Mouse (Mus musculus) leukemia stem cell, adult 10-12 weeks (primary cell): Measurements from ENCODE around the gene Ccdc185. TPM values are rescaled to one million over a fixed set of nuclear protein-coding genes. Genes with fewer than 3 reads are reported as not detected.

Source experiments
- polyA plus RNA-seq: library from polyadenylated mRNA; stranded (reverse); fragments of >175 nt; gene quantifications from 2 replicates; pipeline ENCODE4 v1.2.3, GENCODE M21; 2012; ENCODE audit warnings: low replicate concordance

Ccdc185 gene
- not detected in 2 replicates for polyA plus RNA-seq

GRCm38 (mm10) chr1:182749080-182749479 lies at the start of gene Ccdc185:
TSS of gene Ccdc185 (minus strand) at chr1:182749180.

GRCm38 (mm10) chr1:182763716-182764461 lies 14.9 kb upstream of the Ccdc185 start, which contains the start of gene Susd4:
TSS of gene Susd4 (plus strand) at chr1:182763860.

Other genes with a start within 250 kb of the Ccdc185 start
- 3.2 and 4.7 TPM in 2 replicates for gene Capn2, start 231.6 kb downstream of the Ccdc185 start, polyA plus RNA-seq
- gene Capn8, start 184.2 kb downstream of the Ccdc185 start, polyA plus RNA-seq, result not detected in 2 replicates
- not detected in 2 replicates for gene Susd4, start 14.7 kb upstream of the Ccdc185 start, polyA plus RNA-seq
- gene Tlr5, start 205.6 kb upstream of the Ccdc185 start, polyA plus RNA-seq, result not detected in 2 replicates